Mouse (Mus musculus) kidney, embryonic 14.5 days (tissue): ENCODE results near the gene Afap1. TPM values are rescaled to one million over a fixed set of nuclear protein-coding genes. Genes with fewer than 3 reads are reported as not detected.

Experiments
- ATAC-seq: fragments of 200-750 bp; cut with Nextera tagmentation; 2 replicates; pipeline ENCODE4 v1.8.0; 2017; ENCODE audit warnings: moderate number of reproducible peaks, mild to moderate bottlenecking, moderate TSS enrichment, moderate library complexity; ENCODE audit not compliant: low FRiP score, low TSS enrichment
- H3K27ac ChIP-seq: fragments of 300-500 bp; sonication (generic); 2 replicates; pipeline ENCODE4 v1.5.1; 2014; ENCODE audit warnings: low read depth, mild to moderate bottlenecking, low read length, moderate library complexity, mixed read lengths
- H3K27me3 ChIP-seq: fragments of 300-500 bp; sonication (generic); 2 replicates; pipeline ENCODE4 v1.6.1; 2014; ENCODE audit warnings: mild to moderate bottlenecking, low read length; ENCODE audit not compliant: control insufficient read depth, insufficient read depth
- H3K36me3 ChIP-seq: fragments of 300-500 bp; sonication (generic); 2 replicates; pipeline ENCODE4 v1.6.1; 2014; ENCODE audit warnings: low read length, mixed read lengths; ENCODE audit not compliant: control insufficient read depth, insufficient read depth
- H3K4me1 ChIP-seq: fragments of 300-500 bp; sonication (generic); 2 replicates; pipeline ENCODE4 v1.6.1; 2014; ENCODE audit warnings: low read length, mixed read lengths; ENCODE audit not compliant: control insufficient read depth, insufficient read depth
- H3K4me2 ChIP-seq: fragments of 300-500 bp; sonication (generic); replicated peaks from 2 replicates; pipeline ENCODE4 v1.6.1; 2014; ENCODE audit warnings: low read depth, mild to moderate bottlenecking, low read length
- H3K4me3 ChIP-seq: fragments of 300-500 bp; sonication (generic); 2 replicates; pipeline ENCODE4 v1.5.1; 2014; ENCODE audit warnings: mild to moderate bottlenecking, low read length
- H3K9ac ChIP-seq: fragments of 300-500 bp; sonication (generic); 2 replicates; pipeline ENCODE4 v1.6.1; 2014; ENCODE audit warnings: low read depth, mild to moderate bottlenecking, low read length, moderate library complexity
- H3K9me3 ChIP-seq: fragments of 300-500 bp; sonication (generic); 2 replicates; pipeline ENCODE4 v1.6.1; 2016; ENCODE audit warnings: low read length; ENCODE audit not compliant: control insufficient read depth
- WGBS: fragments of 180-500 bp; shearing (Covaris S2); extraction: QIAGEN DNeasy Blood & Tissue Kit; methylation state at CpG from one replicate; pipeline ENCODE4 v1.1.7; 2014; 5-methylcytosine and 5-hydroxymethylcytosine counted together
- polyA plus RNA-seq: library from polyadenylated mRNA; unstranded; fragments of >200 nt; fragmentation: Nextera tagmentation; extraction: Ambion mirVana; gene quantifications from 2 replicates; pipeline ENCODE4 v1.2.1, GENCODE M21; 2014

Afap1 gene
- polyA plus RNA-seq, 1 experiment from 2014 or later = 23.6 TPM

- Histone ChIP-seq H3K36me3 (no peaks in the 10 kb centered on the region), H3K9me3 (no peaks in the 10 kb centered on the region), H3K4me1 (peaks cover 41% of the 10 kb centered on the region), H3K4me3 (no peak overlapping the region), H3K9ac (no peak overlapping the region), H3K27ac (peak overlapping the region; percentile 12; the same call in 1 of the 2 replicates), H3K4me2 (no peak overlapping the region), H3K27me3 (no peaks in the 10 kb centered on the region)
- no peak for ATAC-seq
- 28% methylated on average over 8 of the region's 8 CpGs for WGBS
Measured at GRCm38 (mm10) chr5:35918387-35918786, 25.3 kb downstream of the Afap1 start.

- H3K27ac ChIP-seq = no peak overlapping the region
- no peak overlapping the region for H3K4me3 ChIP-seq
- H3K4me1 ChIP-seq = peaks cover 50% of the 10 kb centered on the region
- 58% methylated on average over 4 of the region's 4 CpGs for WGBS
- no peaks in the 10 kb centered on the region for H3K36me3 ChIP-seq
- no peak overlapping the region for H3K9ac ChIP-seq
- no peaks in the 10 kb centered on the region for H3K27me3 ChIP-seq
- no peaks in the 10 kb centered on the region for H3K9me3 ChIP-seq
- no peak for ATAC-seq
- no peak overlapping the region for H3K4me2 ChIP-seq
Measured at GRCm38 (mm10) chr5:35920076-35920475, 27.0 kb downstream of the Afap1 start.

GRCm38 (mm10) chr5:35920557-35920956 is 27.4 kb downstream of the Afap1 start:
- no peak for ATAC-seq
- Histone ChIP-seq H3K4me3 (no peak overlapping the region), H3K4me2 (no peak overlapping the region), H3K9me3 (no peaks in the 10 kb centered on the region), H3K4me1 (peaks cover 52% of the 10 kb centered on the region), H3K9ac (no peak overlapping the region), H3K36me3 (no peaks in the 10 kb centered on the region), H3K27ac (no peak overlapping the region), H3K27me3 (no peaks in the 10 kb centered on the region)

- peaks cover 57% of the 10 kb centered on the region for H3K4me1 ChIP-seq
- 0 out of 2 replicates have a peak, but pooled peaks have one; percentile 2 for ATAC-seq
- H3K27ac ChIP-seq = peak overlapping the region; percentile 89; the same call in 1 of the 2 replicates
- no peaks in the 10 kb centered on the region for H3K36me3 ChIP-seq
- H3K27me3 ChIP-seq = no peaks in the 10 kb centered on the region
- H3K9ac ChIP-seq = peak overlapping the region; percentile 47
- 72% methylated on average over 6 of the region's 6 CpGs for WGBS
- H3K4me2 ChIP-seq = peak overlapping the region; percentile 22; the same call in 1 of the 2 replicates
- H3K4me3 ChIP-seq = no peak overlapping the region
- no peaks in the 10 kb centered on the region for H3K9me3 ChIP-seq
Measured at GRCm38 (mm10) chr5:35921141-35921540, 28.0 kb downstream of the Afap1 start.

GRCm38 (mm10) chr5:35921595-35922254 is 28.6 kb downstream of the Afap1 start:
- H3K36me3 ChIP-seq = no peaks in the 10 kb centered on the region
- peak overlapping the region; percentile 28 for H3K4me2 ChIP-seq
- no peaks in the 10 kb centered on the region for H3K27me3 ChIP-seq
- H3K4me3 ChIP-seq = no peak overlapping the region
- peak; percentile 79 for ATAC-seq
- peak overlapping the region; percentile 89 for H3K27ac ChIP-seq
- H3K9ac ChIP-seq = peak overlapping the region; percentile 47; the same call in 1 of the 2 replicates
- 35% methylated on average over 10 of the region's 10 CpGs for WGBS
- no peaks in the 10 kb centered on the region for H3K9me3 ChIP-seq
- H3K4me1 ChIP-seq = peaks cover 61% of the 10 kb centered on the region

GRCm38 (mm10) chr5:35923448-35923847 is 30.3 kb downstream of the Afap1 start:
- H3K27me3 ChIP-seq = no peaks in the 10 kb centered on the region
- ATAC-seq = no peak
- H3K9ac ChIP-seq = no peak overlapping the region
- no peaks in the 10 kb centered on the region for H3K36me3 ChIP-seq
- no peaks in the 10 kb centered on the region for H3K9me3 ChIP-seq
- H3K4me3 ChIP-seq = no peak overlapping the region
- WGBS = 80% methylated on average over 6 of the region's 6 CpGs
- H3K4me2 ChIP-seq = no peak overlapping the region
- H3K4me1 ChIP-seq = peaks cover 61% of the 10 kb centered on the region
- H3K27ac ChIP-seq = no peak overlapping the region

- Histone ChIP-seq H3K9ac (peak overlapping the region; percentile 24; the same call in 1 of the 2 replicates), H3K9me3 (no peaks in the 10 kb centered on the region), H3K36me3 (no peaks in the 10 kb centered on the region), H3K4me1 (peaks cover 55% of the 10 kb centered on the region), H3K4me3 (no peak overlapping the region), H3K27ac (peak overlapping the region; percentile 53), H3K4me2 (0 out of 2 replicates have a peak overlapping the region, but pooled peaks have one; percentile 4), H3K27me3 (no peaks in the 10 kb centered on the region)
- ATAC-seq = no peak
- 26% methylated on average over 12 of the region's 12 CpGs for WGBS
Measured at GRCm38 (mm10) chr5:35925171-35925634, 32.1 kb downstream of the Afap1 start.

GRCm38 (mm10) chr5:35926511-35926910 is 33.4 kb downstream of the Afap1 start:
- H3K4me3 ChIP-seq = no peak overlapping the region
- H3K27me3 ChIP-seq = no peaks in the 10 kb centered on the region
- H3K9me3 ChIP-seq = no peaks in the 10 kb centered on the region
- 0 out of 2 replicates have a peak, but pooled peaks cover 1% of the 10 kb centered on the region for H3K36me3 ChIP-seq
- no peak overlapping the region for H3K9ac ChIP-seq
- 85% methylated on average over 8 of the region's 8 CpGs for WGBS
- no peak for ATAC-seq
- no peak overlapping the region for H3K4me2 ChIP-seq
- H3K27ac ChIP-seq = no peak overlapping the region
- peaks cover 45% of the 10 kb centered on the region for H3K4me1 ChIP-seq

- Histone ChIP-seq H3K4me1 (peaks cover 11% of the 10 kb centered on the region), H3K27me3 (no peaks in the 10 kb centered on the region), H3K27ac (no peak overlapping the region), H3K4me3 (no peak overlapping the region), H3K9me3 (no peaks in the 10 kb centered on the region), H3K4me2 (no peak overlapping the region), H3K36me3 (peaks cover 8% of the 10 kb centered on the region), H3K9ac (no peak overlapping the region)
- WGBS = 52% methylated on average over 5 of the region's 5 CpGs
- ATAC-seq = no peak
Measured at GRCm38 (mm10) chr5:35931296-35931695, 38.2 kb downstream of the Afap1 start.
